Mouse (Mus musculus): ENCODE data around the gene Tm4sf1.

DNA sequence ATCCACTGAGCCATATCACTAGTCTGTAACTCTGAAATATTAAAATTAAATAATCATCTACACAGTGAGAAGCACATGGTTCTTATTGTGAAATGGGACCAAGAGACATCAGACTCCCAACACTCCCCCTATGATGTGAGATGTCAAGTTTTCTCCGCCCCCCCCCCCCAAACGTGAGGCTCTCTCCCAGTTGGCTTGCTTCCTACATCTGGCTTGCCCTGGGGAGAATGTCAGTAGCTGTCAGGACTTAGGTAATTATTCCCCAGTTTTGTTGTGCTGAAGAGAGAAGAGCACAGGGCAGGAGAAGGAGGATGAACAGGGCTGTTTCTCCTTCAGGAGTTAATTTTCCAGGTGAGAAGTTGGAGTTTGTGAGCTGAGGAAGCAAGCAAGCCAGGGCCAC is 1.1 kb upstream of the Tm4sf1 start:
- TF ChIP-seq POLR2A (IDR thresholded peaks at IDR 0.05; ENCODE audit: borderline replicate concordance, extremely low read depth, low read depth, low read length): no peak
- no peak for TF ChIP-seq CTCF (IDR thresholded peaks at IDR 0.05; ENCODE audit: insufficient read depth, low read length)

Measured in lung, adult 2 months (tissue).